Mouse (Mus musculus) urinary bladder, postnatal 0 days (tissue): ENCODE results near the gene Akip1. TPM values are rescaled to one million over a fixed set of nuclear protein-coding genes. Genes with fewer than 3 reads are reported as not detected.

Experiments
- polyA plus RNA-seq: library from polyadenylated mRNA; unstranded; fragments of >200 nt; fragmentation: Nextera tagmentation; extraction: Ambion mirVana; gene quantifications from 2 replicates; pipeline ENCODE4 v1.2.1, GENCODE M21; 2015

The Akip1 gene
- 35.6 and 36.4 TPM in 2 replicates for polyA plus RNA-seq

GRCm38 (mm10) chr7:109703190-109704015 is at the start of gene Akip1, which contains the start of gene St5:
TSS of gene Akip1 (plus strand) at chr7:109703690.
TSS of gene St5 (minus strand) at chr7:109703605.

GRCm38 (mm10) chr7:109723697-109724096 is 20.2 kb downstream of the Akip1 start, which contains the start of gene BC051019:
TSS of gene BC051019 (minus strand) at chr7:109723850.

GRCm38 (mm10) chr7:109731626-109732025 is 28.1 kb downstream of the Akip1 start, which contains the start of gene Ascl3:
TSS of gene Ascl3 (minus strand) at chr7:109731726.

GRCm38 (mm10) chr7:109752008-109752925 is 48.8 kb downstream of the Akip1 start, which contains the start of gene Tmem9b:
TSS of gene Tmem9b (minus strand) at chr7:109752875.

Other genes starting within 250 kb of the Akip1 start
- 0.01 and 0.10 TPM in 2 replicates for gene Trim66, start 195.6 kb upstream of the Akip1 start, polyA plus RNA-seq
- 110 and 116 TPM in 2 replicates for gene Rpl27a, start 184.5 kb upstream of the Akip1 start, polyA plus RNA-seq
- gene St5, start 85 bp upstream of the Akip1 start, polyA plus RNA-seq = 30.9 and 38.2 TPM in 2 replicates
- 10.7 and 12.1 TPM in 2 replicates for gene BC051019, start 20.2 kb downstream of the Akip1 start, polyA plus RNA-seq
- 0.51 TPM in 1 of 2 replicates, not detected in the other for gene Ascl3, start 28.0 kb downstream of the Akip1 start, polyA plus RNA-seq
- 58.3 and 62.2 TPM in 2 replicates for gene Tmem9b, start 49.2 kb downstream of the Akip1 start, polyA plus RNA-seq
- gene Nrip3, start 78.3 kb downstream of the Akip1 start, polyA plus RNA-seq = 0.57 and 0.76 TPM in 2 replicates
- gene Scube2, start 162.0 kb downstream of the Akip1 start, polyA plus RNA-seq = 21.2 and 23.5 TPM in 2 replicates